Mouse (Mus musculus): ENCODE results near the gene Itih3. TPM values are rescaled to one million over a fixed set of nuclear protein-coding genes. Genes with fewer than 3 reads are reported as not detected.

The Itih3 gene
- total RNA-seq (2012; rRNA removed): not detected in 2 replicates
- not detected in 2 replicates for total RNA-seq (2014; rRNA removed)
- not detected in 2 replicates for polyA plus RNA-seq (2012; ENCODE audit: insufficient read length, low read depth)

- dilution Hi-C loops (cut with MboI; ENCODE audit: extremely low pct_ligation_motif_present, extremely low pct_unique_long_range_greater_than_20kb, low sequenced_read_pairs) (no loop called here), in situ Hi-C loops (cut with MboI; ENCODE audit: low pct_ligation_motif_present, low pct_unique_long_range_greater_than_20kb, low sequenced_read_pairs) (no loop called here)
- H3K27me3 ChIP-seq (replicated peaks): peaks cover 20% of the 10 kb centered on the region
- TF ChIP-seq KAT2A (IDR thresholded peaks at IDR 0.05; ENCODE audit: insufficient replicate concordance, low read length): no peak
- TF ChIP-seq GABPA (IDR thresholded peaks at IDR 0.05; ENCODE audit: insufficient replicate concordance, low read depth, low read length): no peak
- TF ChIP-seq MAZ (IDR thresholded peaks at IDR 0.05; ENCODE audit: low read depth, low read length): no peak
- no peak for TF ChIP-seq NELFE (IDR thresholded peaks at IDR 0.05; ENCODE audit: low read depth, low read length)
- TF ChIP-seq CTCF (conservative IDR thresholded peaks at IDR 0.05 in 1 of 2, IDR thresholded peaks at IDR 0.05 in 1 of 2; ENCODE audit: low read depth in 2 of 2, low read length in 2 of 2): no peak
- no peak for TF ChIP-seq ZKSCAN1 (IDR thresholded peaks at IDR 0.05; ENCODE audit: borderline replicate concordance, low read depth, low read length)
- no peak for TF ChIP-seq ELF1 (IDR thresholded peaks at IDR 0.05; ENCODE audit: low read depth, low read length)
- no peak for TF ChIP-seq RCOR1 (conservative IDR thresholded peaks at IDR 0.05; ENCODE audit: low read depth, low read length)
- TF ChIP-seq MAFK (IDR thresholded peaks at IDR 0.05; ENCODE audit: insufficient replicate concordance, low read length): no peak
- TF ChIP-seq IRF4 (IDR thresholded peaks at IDR 0.05; ENCODE audit: low read depth, low read length): no peak
- no peak for TF ChIP-seq MAX (IDR thresholded peaks at IDR 0.05; ENCODE audit: low read length)
- no peak for TF ChIP-seq TBP (conservative IDR thresholded peaks at IDR 0.05; ENCODE audit: low read depth, low read length)
- TF ChIP-seq ZMIZ1 (IDR thresholded peaks at IDR 0.05; ENCODE audit: low read depth, low read length): no peak
- no peak for TF ChIP-seq SIN3A (IDR thresholded peaks at IDR 0.05; ENCODE audit: low read length)
- no peak for TF ChIP-seq JUND (conservative IDR thresholded peaks at IDR 0.05; ENCODE audit: low read depth, low read length)
- H3K4me2 ChIP-seq (ENCODE audit: insufficient read depth, low read depth, poor library complexity, severe bottlenecking): no peak within 1 kb of the TSS
- no peaks in the 10 kb centered on the region for H3K36me3 ChIP-seq (replicated peaks in 1 of 2; ENCODE audit: control insufficient read depth in 1 of 2, insufficient read depth in 1 of 2, low read length in 1 of 2)
- H3K27ac ChIP-seq (ENCODE audit: insufficient read depth, low read depth): no peak within 1 kb of the TSS
- H3K9ac ChIP-seq (ENCODE audit: insufficient read depth, low read depth): no peak within 1 kb of the TSS
- H3K9me3 ChIP-seq (replicated peaks; ENCODE audit: low read length): peaks cover 3% of the 10 kb centered on the region
- DNase-seq (ENCODE audit: extremely low read depth): no peak
- peaks cover 2 to 11% of the 10 kb centered on the region in 2 experiments; a peak in 3 of 4 replicates for H3K4me1 ChIP-seq (ENCODE audit: control insufficient read depth in 1 of 2, insufficient read depth in 2 of 2)
- no peaks in the 10 kb centered on the region for H3K79me2 ChIP-seq (replicated peaks; ENCODE audit: control insufficient read depth, extremely low read depth, insufficient read depth, poor library complexity, severe bottlenecking)
- H3K4me3 ChIP-seq (replicated peaks in 1 of 3; ENCODE audit: low read depth in 2 of 3, low read length in 2 of 3, poor library complexity in 1 of 3): no peak within 1 kb of the TSS
Measured at GRCm38 (mm10) chr14:30923375-30924105, at the start of gene Itih3. Gene Itih3 (minus strand): TSS chr14:30923760.

- TF ChIP-seq ETS1 (conservative IDR thresholded peaks at IDR 0.05; ENCODE audit: low read depth, low read length) (no peak), NRF1 (IDR thresholded peaks at IDR 0.05; ENCODE audit: low read depth, low read length) (no peak), SMC3 (IDR thresholded peaks at IDR 0.05; ENCODE audit: low read depth, low read length) (no peak), MAZ (IDR thresholded peaks at IDR 0.05; ENCODE audit: low read depth, low read length) (no peak), E2F4 (IDR thresholded peaks at IDR 0.05; ENCODE audit: insufficient replicate concordance, low read depth, low read length) (no peak), USF2 (conservative IDR thresholded peaks at IDR 0.05; ENCODE audit: low read depth, low read length) (no peak)
- dilution Hi-C loops (cut with MboI; ENCODE audit: extremely low pct_ligation_motif_present, extremely low pct_unique_long_range_greater_than_20kb, low sequenced_read_pairs): no loop called here
- in situ Hi-C loops (cut with MboI; ENCODE audit: low pct_ligation_motif_present, low pct_unique_long_range_greater_than_20kb, low sequenced_read_pairs): no loop called here
Measured at GRCm38 (mm10) chr14:30960366-30960765, 36.8 kb upstream of the Itih3 start.

More at GRCm38 (mm10) chr14:30960366-30960765, 36.8 kb upstream of the Itih3 start:
- Histone ChIP-seq H3K4me3 (replicated peaks in 1 of 3; ENCODE audit: low read depth in 2 of 3, low read length in 2 of 3, poor library complexity in 1 of 3) (no peak overlapping the region), H3K9me3 (replicated peaks; ENCODE audit: low read length) (no peaks in the 10 kb centered on the region), H3K79me2 (replicated peaks; ENCODE audit: control insufficient read depth, extremely low read depth, insufficient read depth, poor library complexity, severe bottlenecking) (no peaks in the 10 kb centered on the region), H3K4me1 (ENCODE audit: control insufficient read depth in 1 of 2, insufficient read depth in 2 of 2) (peaks cover 0 to 6% of the 10 kb centered on the region in 2 experiments; a peak in 1 of 4 replicates), H3K4me2 (ENCODE audit: insufficient read depth, low read depth, poor library complexity, severe bottlenecking) (no peak overlapping the region), H3K27ac (ENCODE audit: insufficient read depth, low read depth) (no peak overlapping the region), H3K27me3 (replicated peaks) (no peaks in the 10 kb centered on the region), H3K9ac (ENCODE audit: insufficient read depth, low read depth) (no peak overlapping the region), H3K36me3 (replicated peaks in 1 of 2; ENCODE audit: control insufficient read depth in 1 of 2, insufficient read depth in 1 of 2, low read length in 1 of 2) (peaks cover 18 to 58% of the 10 kb centered on the region in 2 experiments)
- DNase-seq (ENCODE audit: extremely low read depth): no peak
